Mouse (Mus musculus): ENCODE measurements at regions not wholly inside any gene's neighbourhood (a gene's known extent, or its start where the extent isn't known, plus 50 kb on each side); places are given as distances from the start of the nearest gene placed in this dataset.

- TF ChIP-seq CTCF (IDR thresholded peaks at IDR 0.05; ENCODE audit: insufficient read depth, low read depth, low read length) (no peak), POLR2A (IDR thresholded peaks at IDR 0.05; ENCODE audit: insufficient read depth, low read depth, low read length) (no peak)
These were observed 87.0 kb upstream of the Atp6ap2 start for GRCm38 (mm10) chrX:12500601-12501000.

GRCm38 (mm10) chrX:12502364-12502763, 85.2 kb upstream of the Atp6ap2 start:
- no peak overlapping the region for H3K27ac ChIP-seq (ENCODE audit: insufficient read depth, low read depth, low read length)
- peaks cover 6% of the 10 kb centered on the region for H3K4me1 ChIP-seq (ENCODE audit: control insufficient read depth, insufficient read depth, low read length)
- 87% methylated on average over 4 of the region's 4 CpGs for WGBS
- TF ChIP-seq CTCF (IDR thresholded peaks at IDR 0.05; ENCODE audit: insufficient read depth, low read depth, low read length) (no peak), POLR2A (IDR thresholded peaks at IDR 0.05; ENCODE audit: insufficient read depth, low read depth, low read length) (no peak)
- H3K4me3 ChIP-seq (ENCODE audit: insufficient read depth, low read depth, low read length), result no peak overlapping the region

More at GRCm38 (mm10) chrX:12500601-12501000, 87.0 kb upstream of the Atp6ap2 start:
- no peak overlapping the region for H3K4me3 ChIP-seq (ENCODE audit: insufficient read depth, low read depth, low read length)
- H3K4me1 ChIP-seq (ENCODE audit: control insufficient read depth, insufficient read depth, low read length), result peaks cover 6% of the 10 kb centered on the region
- H3K27ac ChIP-seq (ENCODE audit: insufficient read depth, low read depth, low read length), result no peak overlapping the region
- WGBS, result 82% methylated on average over 3 of the region's 3 CpGs

- Histone ChIP-seq H3K4me1 (ENCODE audit: control insufficient read depth, insufficient read depth, low read length) (peaks cover 6% of the 10 kb centered on the region), H3K27ac (ENCODE audit: insufficient read depth, low read depth, low read length) (no peak overlapping the region), H3K4me3 (ENCODE audit: insufficient read depth, low read depth, low read length) (no peak overlapping the region)
- TF ChIP-seq CTCF (IDR thresholded peaks at IDR 0.05; ENCODE audit: insufficient read depth, low read depth, low read length) (no peak), POLR2A (IDR thresholded peaks at IDR 0.05; ENCODE audit: insufficient read depth, low read depth, low read length) (no peak)
- WGBS, result 47% methylated on average over 1 of the region's 1 CpGs
These were observed 84.0 kb upstream of the Atp6ap2 start for GRCm38 (mm10) chrX:12503581-12503980.

GRCm38 (mm10) chrX:12511119-12511518, 76.5 kb upstream of the Atp6ap2 start:
- no peak for TF ChIP-seq POLR2A (IDR thresholded peaks at IDR 0.05; ENCODE audit: insufficient read depth, low read depth, low read length)
- TF ChIP-seq CTCF (IDR thresholded peaks at IDR 0.05; ENCODE audit: insufficient read depth, low read depth, low read length), result no peak
- no peak overlapping the region for H3K4me3 ChIP-seq (ENCODE audit: insufficient read depth, low read depth, low read length)
- 73% methylated on average over 3 of the region's 3 CpGs for WGBS
- no peak overlapping the region for H3K27ac ChIP-seq (ENCODE audit: insufficient read depth, low read depth, low read length)
- peaks cover 11% of the 10 kb centered on the region for H3K4me1 ChIP-seq (ENCODE audit: control insufficient read depth, insufficient read depth, low read length)

- Histone ChIP-seq H3K27ac (ENCODE audit: insufficient read depth, low read depth, low read length) (no peak overlapping the region), H3K4me3 (ENCODE audit: insufficient read depth, low read depth, low read length) (no peak overlapping the region), H3K4me1 (ENCODE audit: control insufficient read depth, insufficient read depth, low read length) (no peaks in the 10 kb centered on the region)
- WGBS, result 95% methylated on average over 3 of the region's 3 CpGs
- TF ChIP-seq POLR2A (IDR thresholded peaks at IDR 0.05; ENCODE audit: insufficient read depth, low read depth, low read length) (no peak), CTCF (IDR thresholded peaks at IDR 0.05; ENCODE audit: insufficient read depth, low read depth, low read length) (no peak)
These were observed 62.6 kb upstream of the Atp6ap2 start for GRCm38 (mm10) chrX:12525044-12525443.

- no peak for TF ChIP-seq POLR2A (IDR thresholded peaks at IDR 0.05; ENCODE audit: insufficient read depth, low read depth, low read length)
- TF ChIP-seq CTCF (IDR thresholded peaks at IDR 0.05; ENCODE audit: insufficient read depth, low read depth, low read length), result no peak
- H3K4me1 ChIP-seq (ENCODE audit: control insufficient read depth, insufficient read depth, low read length), result no peaks in the 10 kb centered on the region
- H3K27ac ChIP-seq (ENCODE audit: insufficient read depth, low read depth, low read length), result no peak overlapping the region
- no peak overlapping the region for H3K4me3 ChIP-seq (ENCODE audit: insufficient read depth, low read depth, low read length)
- WGBS, result 71% methylated on average over 6 of the region's 6 CpGs
These were observed 56.9 kb upstream of the Atp6ap2 start for GRCm38 (mm10) chrX:12530406-12531311.

All from olfactory bulb, adult 2 months (tissue).